Mouse (Mus musculus) testis, adult 2 months (tissue): ENCODE data around the gene Mvb12b.

Experiments
- CTCF ChIP-seq: fragments of 200-500 bp; IDR thresholded peaks from 2 replicates; pipeline ENCODE4 v1.5.1; 2012; ENCODE audit warnings: low read depth, mild to moderate bottlenecking, inconsistent platforms, low read length, moderate library complexity; ENCODE audit not compliant: control insufficient read depth, insufficient read depth, insufficient replicate concordance
- POLR2A ChIP-seq: fragments of 200-500 bp; IDR thresholded peaks from 2 replicates; pipeline ENCODE4 v1.6.1; 2012; ENCODE audit warnings: low read depth, mild to moderate bottlenecking, inconsistent platforms, low read length, moderate library complexity; ENCODE audit not compliant: control insufficient read depth

DNA sequence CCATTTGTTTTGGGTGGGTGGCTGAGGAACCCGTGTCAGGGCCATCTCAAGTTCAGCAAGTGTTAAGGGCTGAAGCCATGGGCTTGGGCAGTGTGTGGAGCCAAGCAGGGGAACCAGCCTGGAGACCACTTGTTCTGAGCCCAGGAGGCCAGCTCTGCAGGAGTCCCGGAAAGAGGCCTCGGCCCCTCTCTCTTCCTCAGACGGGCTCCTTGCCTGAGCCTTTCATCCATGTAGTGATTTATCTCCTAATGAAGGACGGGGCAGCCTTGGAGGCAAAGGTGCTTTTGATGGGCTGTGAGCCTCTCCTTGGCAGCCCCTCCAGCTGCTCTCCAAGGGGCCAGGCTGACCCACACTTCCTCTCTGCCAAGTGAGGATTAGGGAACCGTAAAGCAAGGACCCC is 204.7 kb downstream of the Mvb12b start:
- TF ChIP-seq CTCF (no peak), POLR2A (no peak)
